Mouse (Mus musculus) frontal cortex, adult (tissue): ENCODE measurements around the gene Hs3st3b1.

Experiments used
- ATAC-seq: cut with Nextera tagmentation; 2 replicates; pipeline ENCODE4 v1.9.2; 2017; ENCODE audit warnings: mild to moderate bottlenecking, moderate library complexity, mixed read lengths; ENCODE audit not compliant: low TSS enrichment

Hs3st3b1 gene

GRCm38 (mm10) chr11:63922091-63922621, at the start of gene Hs3st3b1:
TSS of gene Hs3st3b1 (minus strand) at chr11:63922290.
- peak; percentile 80 for ATAC-seq

GRCm38 (mm10) chr11:63971462-63971861, 49.4 kb upstream of the Hs3st3b1 start:
- no peak for ATAC-seq

GRCm38 (mm10) chr11:63970818-63971217, 48.7 kb upstream of the Hs3st3b1 start:
- no peak for ATAC-seq

GRCm38 (mm10) chr11:63969205-63969910, 47.3 kb upstream of the Hs3st3b1 start:
- ATAC-seq = no peak

- ATAC-seq = no peak
Observed at GRCm38 (mm10) chr11:63968388-63969035, 46.4 kb upstream of the Hs3st3b1 start.

DNA sequence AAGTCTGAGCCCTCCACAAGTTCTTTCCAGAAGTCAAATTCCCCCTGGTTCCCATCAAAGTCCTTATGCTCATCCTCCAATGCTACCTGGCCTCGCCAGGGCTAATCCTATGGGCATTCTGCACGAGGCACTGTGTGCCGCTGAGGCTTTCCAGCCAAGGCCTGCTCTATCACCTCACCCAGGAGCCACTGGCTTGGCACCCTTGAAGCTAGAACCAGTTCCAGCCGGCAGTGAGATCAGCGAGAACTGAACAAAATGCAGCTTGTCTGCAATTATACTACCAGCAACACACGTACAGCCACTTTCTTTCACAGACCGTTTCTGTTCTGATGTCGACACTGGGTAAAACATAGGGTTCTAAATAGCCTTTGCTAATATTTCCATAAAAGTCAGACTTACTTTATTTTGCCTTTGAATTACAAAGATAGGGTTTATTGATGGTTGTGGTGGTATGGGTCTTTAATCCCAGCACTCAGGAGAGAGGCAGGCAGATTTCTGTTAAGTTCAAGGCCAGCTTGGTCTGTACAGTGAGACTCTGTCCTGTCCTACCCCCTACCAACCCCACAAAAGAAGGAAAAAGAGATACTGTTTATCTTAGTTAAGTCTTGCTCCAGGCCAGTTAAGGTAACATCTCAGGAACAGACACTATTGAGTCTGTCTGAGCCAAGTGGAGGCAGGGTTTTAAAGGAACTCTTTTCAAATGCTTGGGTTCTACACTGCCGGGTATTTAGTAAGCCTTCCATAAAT, 45.7 kb upstream of the Hs3st3b1 start:
- no peak for ATAC-seq

DNA sequence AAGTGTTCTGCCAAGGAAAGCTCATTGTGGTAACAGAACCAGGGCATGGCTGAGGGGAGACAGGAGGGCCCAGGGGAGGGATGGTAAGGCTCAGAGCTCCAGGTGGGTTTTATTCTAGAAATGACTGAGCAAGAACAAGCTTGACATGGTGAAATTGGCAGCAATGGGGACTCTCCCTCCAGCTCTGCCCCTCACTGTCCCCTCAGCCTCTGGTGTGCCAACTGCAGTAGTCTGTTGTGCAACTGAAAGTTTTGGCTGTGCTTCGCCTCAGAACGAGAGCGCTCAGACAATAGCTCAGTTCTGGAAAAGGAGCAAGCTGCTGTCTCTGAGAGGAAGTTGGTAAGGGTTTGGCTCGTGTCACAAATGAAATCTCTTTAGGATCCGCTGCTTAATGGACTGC, 43.3 kb upstream of the Hs3st3b1 start:
- peak; percentile 21 for ATAC-seq

DNA sequence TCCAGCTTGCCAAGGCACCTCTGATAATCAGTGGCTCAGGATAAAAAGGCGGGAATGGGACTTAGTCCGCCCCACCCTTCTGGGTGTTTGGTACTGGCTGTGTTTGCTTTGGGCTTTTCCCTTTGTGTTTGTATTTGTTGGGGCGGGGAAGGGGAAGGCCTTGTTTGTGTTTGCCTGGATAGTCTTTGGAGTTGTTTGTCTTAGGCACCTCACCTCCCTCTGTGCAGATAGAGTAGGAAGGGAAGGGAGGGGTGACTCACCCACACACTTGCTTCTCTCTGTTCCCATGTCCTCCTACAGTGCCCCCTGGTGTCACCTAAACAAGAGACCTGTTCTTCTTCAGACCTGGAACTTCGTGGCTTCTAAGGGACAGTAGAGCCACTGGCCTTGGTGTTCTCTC, 35.1 kb upstream of the Hs3st3b1 start:
- ATAC-seq = no peak

DNA sequence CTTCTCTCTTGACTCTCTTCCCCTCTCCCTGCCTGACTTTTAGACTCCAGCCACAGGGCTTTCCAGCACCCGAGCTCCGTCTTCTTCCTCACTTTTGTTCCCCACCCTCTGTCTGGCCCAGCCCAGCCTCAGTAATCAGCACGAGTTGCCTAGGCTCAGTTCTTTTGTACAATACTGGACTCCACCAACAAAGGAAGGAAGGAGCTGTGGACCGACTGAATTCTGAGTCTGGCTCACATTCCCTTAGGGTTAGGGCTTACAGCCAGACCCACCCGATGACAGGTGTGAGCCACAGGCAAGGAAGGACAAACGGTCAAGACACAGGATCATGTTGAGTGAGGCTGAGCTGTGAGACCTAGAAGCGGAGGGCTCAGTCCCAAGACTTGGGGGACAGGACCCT, 34.7 kb upstream of the Hs3st3b1 start:
- no peak for ATAC-seq

DNA sequence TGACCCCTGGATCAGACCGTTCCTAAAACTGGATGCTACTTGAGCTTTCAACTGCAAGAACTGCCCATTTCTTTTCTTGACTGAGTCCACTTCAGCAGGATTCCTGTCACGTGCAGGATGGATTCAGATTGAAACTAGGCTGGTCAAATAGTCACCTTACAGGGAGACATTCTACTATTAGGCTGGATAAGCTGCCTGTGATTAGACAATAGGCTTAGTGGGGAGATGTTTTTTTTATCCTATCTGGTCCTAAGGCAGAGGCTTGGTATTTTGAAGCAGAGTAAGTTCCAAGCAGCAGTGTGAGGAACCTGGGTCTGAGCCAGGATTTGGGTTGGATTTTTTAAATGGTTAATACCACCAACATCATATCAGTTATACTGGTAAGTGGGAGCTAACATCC, 31.8 kb upstream of the Hs3st3b1 start:
- ATAC-seq = no peak

DNA sequence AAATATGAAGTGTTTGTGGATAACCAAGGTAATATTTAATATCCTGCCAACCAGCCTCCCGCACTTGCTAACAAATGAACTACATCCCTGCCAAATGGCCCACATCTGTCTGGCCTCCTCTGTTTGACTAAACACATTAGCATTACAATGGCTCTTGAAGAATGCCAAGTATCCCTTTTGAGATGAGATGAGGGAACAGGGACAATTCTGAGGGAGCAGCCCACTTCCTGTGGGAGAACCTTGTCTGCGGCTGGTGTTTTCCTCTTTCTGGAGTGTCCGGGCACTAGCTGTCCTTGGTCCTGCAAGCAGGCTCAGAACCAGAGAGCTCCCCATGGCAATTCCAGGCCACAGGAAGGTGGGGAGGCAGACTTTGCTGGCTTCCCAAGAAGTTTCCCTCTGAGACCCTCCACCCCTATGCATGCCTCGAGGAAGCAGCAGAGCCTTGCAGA, 30.7 kb upstream of the Hs3st3b1 start:
- no peak for ATAC-seq

GRCm38 (mm10) chr11:63951831-63952631, 29.9 kb upstream of the Hs3st3b1 start:
- ATAC-seq = no peak

- no peak for ATAC-seq
Observed at GRCm38 (mm10) chr11:63948371-63948770, 26.3 kb upstream of the Hs3st3b1 start.

GRCm38 (mm10) chr11:63947024-63947423, 24.9 kb upstream of the Hs3st3b1 start:
- ATAC-seq = peak; percentile 84

DNA sequence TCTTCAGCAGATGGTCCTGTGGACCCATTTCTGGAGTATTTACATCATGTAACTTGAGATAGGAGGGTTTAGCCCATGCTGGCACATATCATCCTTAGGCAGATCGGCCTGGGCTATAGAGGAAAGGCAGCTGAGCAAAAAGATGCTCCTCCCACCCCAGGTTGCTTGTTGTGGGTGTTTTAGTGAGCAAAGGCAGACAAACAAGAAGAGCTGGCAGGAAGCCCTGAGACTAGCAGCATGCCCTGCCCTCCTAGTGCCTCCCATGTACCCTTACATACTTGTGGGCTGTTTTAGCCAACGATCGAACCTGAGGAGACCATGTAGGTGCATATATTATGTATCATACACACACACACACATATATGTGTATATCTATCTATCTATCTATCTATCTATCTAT, 21.9 kb upstream of the Hs3st3b1 start:
- ATAC-seq = no peak

GRCm38 (mm10) chr11:63943268-63943890, 21.3 kb upstream of the Hs3st3b1 start:
- no peak for ATAC-seq

DNA sequence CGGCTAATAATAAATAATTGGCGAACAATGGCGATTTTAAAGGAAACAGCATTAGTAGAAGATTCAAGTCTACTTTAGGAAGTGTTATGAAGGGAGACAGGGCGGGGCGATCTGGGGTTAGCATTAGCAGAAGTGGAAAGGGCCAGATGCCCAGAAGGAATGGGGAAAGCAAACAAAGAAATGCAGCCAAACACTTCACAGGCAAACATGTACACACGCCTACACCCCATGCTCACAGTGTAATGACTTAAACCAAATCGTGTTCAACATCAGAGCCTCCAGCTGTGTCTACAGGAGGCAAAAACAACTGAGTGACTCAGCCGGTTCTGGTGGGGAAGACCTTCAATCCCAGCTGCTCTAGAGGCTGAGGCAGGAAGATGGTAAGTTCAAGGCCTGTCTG, 20.1 kb upstream of the Hs3st3b1 start:
- no peak for ATAC-seq

DNA sequence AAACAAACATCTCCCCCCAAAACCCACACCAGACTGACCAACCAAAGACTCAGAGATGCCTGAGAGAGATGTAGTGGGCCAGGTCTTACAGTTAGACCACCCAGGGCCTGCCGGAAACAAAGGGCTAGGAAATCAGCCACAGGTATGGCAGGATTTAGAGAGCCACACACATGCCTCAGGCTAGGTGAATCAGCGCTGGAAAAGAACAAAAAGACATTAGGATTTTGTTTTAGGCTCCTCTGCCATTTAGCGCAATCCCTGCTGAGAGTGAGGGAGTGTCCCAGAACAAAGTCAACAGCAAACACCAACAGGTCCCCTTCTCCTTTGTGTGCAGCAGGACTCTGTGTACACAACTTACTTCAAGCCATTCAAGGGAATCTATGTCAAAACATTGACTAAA, 14.6 kb upstream of the Hs3st3b1 start:
- no peak for ATAC-seq

DNA sequence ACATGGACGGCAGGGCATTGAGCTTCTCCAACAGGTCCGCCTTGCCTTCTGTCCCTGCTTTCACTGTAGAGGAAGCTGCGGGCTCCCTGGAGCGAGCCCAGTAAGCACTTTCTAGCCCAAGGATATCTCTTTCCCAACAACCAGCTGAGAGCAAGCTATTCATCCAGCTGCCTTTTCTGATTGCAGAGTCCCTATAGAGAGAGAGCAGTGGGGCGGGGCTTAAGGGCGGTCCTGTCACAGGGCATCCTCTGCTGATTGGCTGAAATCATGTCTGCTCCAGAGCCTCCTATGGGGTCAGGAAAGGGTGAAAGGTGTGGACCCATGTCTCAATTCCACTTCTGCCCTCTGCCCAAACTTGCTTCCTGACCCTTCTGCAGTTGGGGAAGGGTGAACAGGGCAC, 4.8 kb upstream of the Hs3st3b1 start:
- ATAC-seq = no peak

DNA sequence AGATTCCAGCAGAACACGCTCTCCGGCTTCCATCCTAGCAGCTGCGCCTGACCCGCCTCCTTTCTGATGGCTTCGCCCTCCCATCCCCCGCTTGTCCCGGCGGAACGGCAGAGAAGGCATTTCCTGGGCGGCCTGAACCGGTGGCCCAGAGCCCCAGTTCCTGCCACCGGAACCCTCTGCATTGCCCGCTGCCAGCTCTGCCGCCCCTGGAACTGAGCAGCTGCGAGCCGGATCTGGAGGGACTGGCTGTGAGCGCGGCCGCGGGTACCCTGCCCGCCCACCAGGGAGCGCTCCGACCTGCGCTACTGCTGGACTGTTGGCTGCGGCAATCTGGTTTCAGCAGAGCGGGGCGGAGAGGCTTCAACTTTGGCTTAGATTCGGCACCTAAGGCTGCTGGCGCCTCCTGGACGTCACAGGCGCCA, 3.1 kb upstream of the Hs3st3b1 start:
- peak; percentile 64 for ATAC-seq

- no peak for ATAC-seq
Observed at GRCm38 (mm10) chr11:63924286-63924930, 2.3 kb upstream of the Hs3st3b1 start.
